Mouse (Mus musculus): ENCODE measurements around the gene Afdn.

DNA sequence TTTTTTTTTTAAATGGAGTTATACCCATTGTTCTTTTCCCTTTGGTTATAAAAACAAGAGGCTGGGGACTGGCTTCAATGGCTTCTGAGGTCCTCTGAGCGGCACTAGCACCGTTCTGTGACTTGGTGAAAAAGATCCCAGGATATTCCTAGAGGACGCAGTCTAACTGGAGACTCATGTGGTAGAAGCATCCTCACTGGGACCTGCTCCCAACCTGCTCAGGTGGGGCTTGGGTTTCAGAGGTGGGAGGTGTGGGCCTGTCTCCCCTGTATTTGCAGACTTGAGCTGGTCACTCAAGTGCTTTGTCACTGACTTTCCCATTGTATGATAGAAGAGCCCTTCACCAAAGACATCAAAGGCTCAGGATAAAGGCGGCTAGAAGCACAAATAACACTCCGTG is 20.4 kb upstream of the Afdn start:
- TF ChIP-seq POLR2A (IDR thresholded peaks at IDR 0.05; ENCODE audit: borderline replicate concordance, control insufficient read depth, low read depth, low read length) (no peak), CTCF (IDR thresholded peaks at IDR 0.05; ENCODE audit: control insufficient read depth, insufficient read depth, low read length) (no peak)

Data from bone marrow, adult 2 months (tissue).